Mouse (Mus musculus) limb, embryonic 14.5 days (tissue): ENCODE measurements around the gene Ptgfrn. TPM values are rescaled to one million over a fixed set of nuclear protein-coding genes. Genes with fewer than 3 reads are reported as not detected.
A peak's percentile ranks its signal among the peaks of the same experiment; 100 is the strongest.

Experiments used
- ATAC-seq: fragments of 200-750 bp; cut with Nextera tagmentation; 2 replicates; pipeline ENCODE4 v1.8.0; 2017; ENCODE audit warnings: low read depth, moderate number of reproducible peaks, moderate TSS enrichment; ENCODE audit not compliant: low FRiP score
- DNase-seq: peaks from one replicate; pipeline ENCODE4 v3.0.0-alpha.2; 2015; ENCODE audit warnings: low spot score
- H3K27ac ChIP-seq: fragments of 300-500 bp; sonication (generic); replicated peaks from 2 replicates; pipeline ENCODE4 v1.5.1; 2014; ENCODE audit warnings: low read depth, mild to moderate bottlenecking, low read length, moderate library complexity, mixed read lengths
- H3K27me3 ChIP-seq: fragments of 300-500 bp; sonication (generic); 2 replicates; pipeline ENCODE4 v1.6.1; 2014; ENCODE audit warnings: low read length, mixed read lengths; ENCODE audit not compliant: control insufficient read depth, insufficient read depth
- H3K36me3 ChIP-seq: fragments of 300-500 bp; sonication (generic); 2 replicates; pipeline ENCODE4 v1.6.1; 2014; ENCODE audit warnings: mild to moderate bottlenecking, low read length, moderate library complexity, mixed read lengths; ENCODE audit not compliant: control insufficient read depth, insufficient read depth
- H3K4me1 ChIP-seq: fragments of 300-500 bp; sonication (generic); 2 replicates; pipeline ENCODE4 v1.6.1; 2014; ENCODE audit warnings: antibody characterized with exemption, low read length, mixed read lengths; ENCODE audit not compliant: control insufficient read depth, insufficient read depth
- H3K4me2 ChIP-seq: fragments of 300-500 bp; sonication (generic); replicated peaks from 2 replicates; pipeline ENCODE4 v1.6.1; 2014; ENCODE audit warnings: low read depth, mild to moderate bottlenecking, low read length, moderate library complexity; ENCODE audit not compliant: severe bottlenecking
- H3K4me3 ChIP-seq: fragments of 300-500 bp; sonication (generic); replicated peaks from 2 replicates; pipeline ENCODE4 v1.5.1; 2014; ENCODE audit warnings: low read length
- H3K9ac ChIP-seq: fragments of 300-500 bp; sonication (generic); 2 replicates; pipeline ENCODE4 v1.6.1; 2014; ENCODE audit warnings: mild to moderate bottlenecking, low read depth, low read length, moderate library complexity; ENCODE audit not compliant: severe bottlenecking
- H3K9me3 ChIP-seq: fragments of 300-500 bp; sonication (generic); 2 replicates; pipeline ENCODE4 v1.6.1; 2016; ENCODE audit warnings: low read length; ENCODE audit not compliant: control insufficient read depth
- POLR2A ChIP-seq: fragments of 200-500 bp; IDR thresholded peaks from 2 replicates; pipeline ENCODE4 v1.8.0; 2012; ENCODE audit warnings: inconsistent platforms, mild to moderate bottlenecking, moderate library complexity, borderline replicate concordance; ENCODE audit not compliant: insufficient read depth, insufficient read length; ENCODE audit errors: extremely low read depth
- WGBS: fragments of 180-500 bp; shearing (Covaris S2); extraction: QIAGEN DNeasy Blood & Tissue Kit; methylation state at CpG from one replicate; pipeline ENCODE4 v1.1.7; 2014; 5-methylcytosine and 5-hydroxymethylcytosine counted together
- polyA plus RNA-seq, 2 experiments: library from polyadenylated mRNA; depleted of rRNA in 1 of 2; stranded (reverse) in 1 of 2; unstranded in 1 of 2; fragments of >200 nt; fragmentation: Nextera tagmentation in 1 of 2; extraction: Ambion mirVana in 1 of 2; gene quantifications; 2 replicates each; pipeline versions ENCODE4 v1.2.1 to v1.2.3; 2012 to 2014

Gene Ptgfrn
- polyA plus RNA-seq, 2 experiments = 10.7 to 44.5 TPM

- Histone ChIP-seq H3K9ac (no peak overlapping the region), H3K4me3 (no peak overlapping the region), H3K36me3 (peaks cover 51% of the 10 kb centered on the region), H3K27me3 (no peaks in the 10 kb centered on the region), H3K4me2 (no peak overlapping the region), H3K27ac (no peak overlapping the region), H3K4me1 (peaks cover 10% of the 10 kb centered on the region; the same call in 1 of the 2 replicates), H3K9me3 (no peaks in the 10 kb centered on the region)
- 91% methylated on average over 15 of the region's 15 CpGs for WGBS
- DNase-seq = peak; percentile 12
- TF ChIP-seq POLR2A = no peak
- no peak for ATAC-seq
Measured at GRCm38 (mm10) chr3:101045431-101045830, 64.6 kb downstream of the Ptgfrn start.

DNA sequence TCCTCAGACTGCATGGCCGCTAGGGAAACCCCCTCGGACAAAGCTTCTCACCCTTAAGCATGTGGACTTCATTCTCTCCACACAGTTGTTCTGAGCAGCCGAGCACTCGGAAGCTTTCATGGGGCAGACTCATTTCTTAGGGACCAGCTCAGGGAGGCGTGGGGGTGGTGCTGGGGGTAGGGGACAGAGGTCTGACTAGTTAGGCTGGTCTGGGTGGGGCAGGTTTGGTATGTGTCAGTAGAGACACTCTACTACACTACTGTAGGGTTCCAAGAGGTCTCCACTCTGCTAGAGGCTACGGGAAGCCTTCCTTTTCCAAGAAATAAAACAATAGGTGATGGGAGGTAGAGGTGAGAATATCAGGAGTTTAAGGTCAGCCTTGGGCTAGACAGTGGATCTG is 65.4 kb downstream of the Ptgfrn start:
- H3K4me1 ChIP-seq = peaks cover 10% of the 10 kb centered on the region; the same call in 1 of the 2 replicates
- 80% methylated on average over 6 of the region's 6 CpGs for WGBS
- no peak overlapping the region for H3K9ac ChIP-seq
- DNase-seq = no peak
- TF ChIP-seq POLR2A = no peak
- no peaks in the 10 kb centered on the region for H3K27me3 ChIP-seq
- peaks cover 49% of the 10 kb centered on the region for H3K36me3 ChIP-seq
- H3K4me2 ChIP-seq = no peak overlapping the region
- H3K27ac ChIP-seq = no peak overlapping the region
- no peak overlapping the region for H3K4me3 ChIP-seq
- ATAC-seq = no peak
- no peaks in the 10 kb centered on the region for H3K9me3 ChIP-seq

DNA sequence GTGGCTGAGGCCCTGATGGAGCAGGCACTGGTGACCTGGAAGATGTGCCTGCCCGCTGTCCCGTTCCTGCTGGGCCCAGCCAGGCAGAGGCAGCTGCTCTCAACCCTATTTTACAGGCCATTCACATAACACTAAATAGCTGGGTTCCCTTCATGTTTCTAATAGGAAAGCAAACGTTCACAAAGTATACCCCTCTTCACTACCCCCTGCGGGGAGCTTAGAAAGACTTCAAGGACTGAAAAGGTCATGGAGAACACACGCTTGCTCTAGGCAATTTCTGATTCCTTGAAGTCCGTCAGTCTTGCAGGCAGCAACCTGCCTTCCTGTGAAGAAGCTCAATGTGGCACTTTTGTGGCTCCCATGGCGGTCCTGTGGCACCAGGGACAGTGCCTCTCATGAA is 68.1 kb downstream of the Ptgfrn start:
- no peaks in the 10 kb centered on the region for H3K9me3 ChIP-seq
- peaks cover 45% of the 10 kb centered on the region for H3K36me3 ChIP-seq
- ATAC-seq (no peak), DNase-seq (no peak)
- no peak overlapping the region for H3K9ac ChIP-seq
- H3K4me2 ChIP-seq = no peak overlapping the region
- H3K27me3 ChIP-seq = no peaks in the 10 kb centered on the region
- peaks cover 9% of the 10 kb centered on the region; the same call in 1 of the 2 replicates for H3K4me1 ChIP-seq
- no peak overlapping the region for H3K27ac ChIP-seq
- H3K4me3 ChIP-seq = no peak overlapping the region
- no peak for TF ChIP-seq POLR2A
- 74% methylated on average over 6 of the region's 7 CpGs for WGBS

- DNase-seq (no peak), ATAC-seq (no peak)
- H3K4me3 ChIP-seq = no peak overlapping the region
- no peaks in the 10 kb centered on the region for H3K9me3 ChIP-seq
- H3K4me1 ChIP-seq = peaks cover 4% of the 10 kb centered on the region; the same call in 1 of the 2 replicates
- no peak overlapping the region for H3K27ac ChIP-seq
- H3K9ac ChIP-seq = no peak overlapping the region
- no peak for TF ChIP-seq POLR2A
- H3K4me2 ChIP-seq = no peak overlapping the region
- no peaks in the 10 kb centered on the region for H3K27me3 ChIP-seq
- 67% methylated on average over 5 of the region's 5 CpGs for WGBS
- peaks cover 28% of the 10 kb centered on the region for H3K36me3 ChIP-seq
Measured at GRCm38 (mm10) chr3:101037984-101038545, 72.0 kb downstream of the Ptgfrn start.

GRCm38 (mm10) chr3:101036001-101036400 is 74.1 kb downstream of the Ptgfrn start:
- peaks cover 15% of the 10 kb centered on the region for H3K36me3 ChIP-seq
- peaks cover 8% of the 10 kb centered on the region; the same call in 1 of the 2 replicates for H3K4me1 ChIP-seq
- DNase-seq (no peak), ATAC-seq (no peak)
- WGBS = 95% methylated on average over 2 of the region's 2 CpGs
- no peak overlapping the region for H3K9ac ChIP-seq
- H3K4me3 ChIP-seq = no peak overlapping the region
- no peak for TF ChIP-seq POLR2A
- H3K9me3 ChIP-seq = no peaks in the 10 kb centered on the region
- H3K27me3 ChIP-seq = no peaks in the 10 kb centered on the region
- H3K27ac ChIP-seq = no peak overlapping the region
- no peak overlapping the region for H3K4me2 ChIP-seq

DNA sequence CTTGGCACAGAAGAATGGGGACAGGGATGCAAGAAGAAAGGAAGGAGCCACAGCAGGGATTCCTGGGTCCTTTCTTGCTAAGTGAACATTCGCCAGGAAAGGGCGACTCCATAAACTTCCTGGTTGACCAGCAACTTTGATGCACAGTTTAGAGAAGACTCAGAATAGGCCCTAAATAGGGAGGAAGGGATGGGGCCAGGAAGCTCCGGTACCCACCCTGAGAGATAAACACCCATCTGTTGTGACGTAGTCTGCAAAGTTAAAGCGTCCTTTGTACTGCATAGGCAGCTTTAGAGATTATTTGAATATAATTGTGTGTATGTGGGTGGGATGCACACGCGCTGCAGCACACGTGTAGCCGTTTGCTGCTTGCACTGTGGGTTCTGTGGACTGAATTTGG is 75.6 kb downstream of the Ptgfrn start:
- 86% methylated on average over 9 of the region's 9 CpGs for WGBS
- H3K9ac ChIP-seq = no peak overlapping the region
- H3K36me3 ChIP-seq = 0 out of 2 replicates have a peak, but pooled peaks cover 4% of the 10 kb centered on the region
- no peak for ATAC-seq
- TF ChIP-seq POLR2A = no peak
- no peak overlapping the region for H3K4me2 ChIP-seq
- no peak overlapping the region for H3K4me3 ChIP-seq
- DNase-seq = no peak
- peaks cover 11% of the 10 kb centered on the region; the same call in 1 of the 2 replicates for H3K4me1 ChIP-seq
- H3K27ac ChIP-seq = no peak overlapping the region
- H3K9me3 ChIP-seq = no peaks in the 10 kb centered on the region
- H3K27me3 ChIP-seq = no peaks in the 10 kb centered on the region
